Mouse (Mus musculus): ENCODE data around the gene Atg13. TPM values are rescaled to one million over a fixed set of nuclear protein-coding genes. Genes with fewer than 3 reads are reported as not detected.

Gene Atg13
- polyA plus RNA-seq, 1 experiment from 2014 or later: 36.1 TPM

- H3K36me3 ChIP-seq: no peaks in the 10 kb centered on the region
- no peaks in the 10 kb centered on the region for H3K9me3 ChIP-seq (replicated peaks)
- H3K9ac ChIP-seq: no peak overlapping the region
- H3K27me3 ChIP-seq: no peaks in the 10 kb centered on the region
- H3K4me3 ChIP-seq: no peak overlapping the region
- no peak overlapping the region for H3K27ac ChIP-seq
- no peak for ATAC-seq (ENCODE audit: low FRiP score)
- no peak overlapping the region for H3K4me2 ChIP-seq (replicated peaks)
- WGBS: 83% methylated on average over 5 of the region's 5 CpGs
- H3K4me1 ChIP-seq: no peaks in the 10 kb centered on the region
Measured at GRCm38 (mm10) chr2:91636727-91637338, 73.5 kb downstream of the Atg13 start.

GRCm38 (mm10) chr2:91636229-91636628 is 74.1 kb downstream of the Atg13 start, which contains the start of gene F2:
Gene F2 (minus strand): TSS chr2:91636414.
- Histone ChIP-seq H3K27me3 (no peaks in the 10 kb centered on the region), H3K4me1 (no peaks in the 10 kb centered on the region), H3K4me2 (replicated peaks) (no peak within 1 kb of the TSS), H3K4me3 (no peak within 1 kb of the TSS), H3K9me3 (replicated peaks) (no peaks in the 10 kb centered on the region), H3K9ac (no peak within 1 kb of the TSS), H3K36me3 (no peaks in the 10 kb centered on the region), H3K27ac (no peak within 1 kb of the TSS)
- ATAC-seq (ENCODE audit: low FRiP score): no peak
- 88% methylated on average over 8 of the region's 8 CpGs for WGBS

- ATAC-seq (ENCODE audit: low FRiP score): no peak
- Histone ChIP-seq H3K27ac (no peak overlapping the region), H3K4me2 (replicated peaks) (no peak overlapping the region), H3K27me3 (no peaks in the 10 kb centered on the region), H3K9me3 (replicated peaks) (no peaks in the 10 kb centered on the region), H3K4me3 (no peak overlapping the region), H3K4me1 (no peaks in the 10 kb centered on the region), H3K36me3 (no peaks in the 10 kb centered on the region), H3K9ac (no peak overlapping the region)
- 86% methylated on average over 11 of the region's 11 CpGs for WGBS
Measured at GRCm38 (mm10) chr2:91635486-91635885, 74.9 kb downstream of the Atg13 start.

- Histone ChIP-seq H3K4me3 (no peak overlapping the region), H3K4me2 (replicated peaks) (no peak overlapping the region), H3K27ac (no peak overlapping the region), H3K36me3 (no peaks in the 10 kb centered on the region), H3K4me1 (no peaks in the 10 kb centered on the region), H3K9me3 (replicated peaks) (no peaks in the 10 kb centered on the region), H3K27me3 (no peaks in the 10 kb centered on the region), H3K9ac (no peak overlapping the region)
- no peak for ATAC-seq (ENCODE audit: low FRiP score)
- WGBS: 81% methylated on average over 9 of the region's 9 CpGs
Measured at GRCm38 (mm10) chr2:91634841-91635240, 75.5 kb downstream of the Atg13 start.

- Histone ChIP-seq H3K27ac (no peak overlapping the region), H3K27me3 (no peaks in the 10 kb centered on the region), H3K9me3 (replicated peaks) (no peaks in the 10 kb centered on the region), H3K4me2 (replicated peaks) (no peak overlapping the region), H3K4me1 (no peaks in the 10 kb centered on the region), H3K4me3 (no peak overlapping the region), H3K36me3 (no peaks in the 10 kb centered on the region), H3K9ac (no peak overlapping the region)
- WGBS: 82% methylated on average over 12 of the region's 12 CpGs
- ATAC-seq (ENCODE audit: low FRiP score): no peak
Measured at GRCm38 (mm10) chr2:91633334-91633977, 76.9 kb downstream of the Atg13 start.

- Histone ChIP-seq H3K27ac (no peak overlapping the region), H3K4me3 (no peak overlapping the region), H3K9me3 (replicated peaks) (no peaks in the 10 kb centered on the region), H3K4me2 (replicated peaks) (no peak overlapping the region), H3K36me3 (no peaks in the 10 kb centered on the region), H3K27me3 (no peaks in the 10 kb centered on the region), H3K9ac (no peak overlapping the region), H3K4me1 (no peaks in the 10 kb centered on the region)
- 88% methylated on average over 5 of the region's 5 CpGs for WGBS
- ATAC-seq (ENCODE audit: low FRiP score): no peak
Measured at GRCm38 (mm10) chr2:91632316-91632715, 78.1 kb downstream of the Atg13 start.

- Histone ChIP-seq H3K9ac (no peak overlapping the region), H3K27me3 (no peaks in the 10 kb centered on the region), H3K36me3 (no peaks in the 10 kb centered on the region), H3K27ac (no peak overlapping the region), H3K4me3 (no peak overlapping the region), H3K4me2 (replicated peaks) (no peak overlapping the region), H3K4me1 (no peaks in the 10 kb centered on the region), H3K9me3 (replicated peaks) (no peaks in the 10 kb centered on the region)
- WGBS: 81% methylated on average over 5 of the region's 5 CpGs
- no peak for ATAC-seq (ENCODE audit: low FRiP score)
Measured at GRCm38 (mm10) chr2:91631826-91632225, 78.5 kb downstream of the Atg13 start.

- WGBS: 94% methylated on average over 12 of the region's 12 CpGs
- Histone ChIP-seq H3K4me3 (no peak overlapping the region), H3K4me1 (no peaks in the 10 kb centered on the region), H3K27ac (no peak overlapping the region), H3K4me2 (replicated peaks) (no peak overlapping the region), H3K9me3 (replicated peaks) (no peaks in the 10 kb centered on the region), H3K27me3 (no peaks in the 10 kb centered on the region), H3K9ac (no peak overlapping the region), H3K36me3 (no peaks in the 10 kb centered on the region)
- no peak for ATAC-seq (ENCODE audit: low FRiP score)
Measured at GRCm38 (mm10) chr2:91630384-91630783, 80.0 kb downstream of the Atg13 start.

- WGBS: 86% methylated on average over 18 of the region's 18 CpGs
- no peak overlapping the region for H3K27ac ChIP-seq
- no peaks in the 10 kb centered on the region for H3K4me1 ChIP-seq
- no peaks in the 10 kb centered on the region for H3K27me3 ChIP-seq
- H3K9ac ChIP-seq: no peak overlapping the region
- no peak overlapping the region for H3K4me2 ChIP-seq (replicated peaks)
- H3K4me3 ChIP-seq: no peak overlapping the region
- H3K9me3 ChIP-seq (replicated peaks): no peaks in the 10 kb centered on the region
- ATAC-seq (ENCODE audit: low FRiP score): no peak
- no peaks in the 10 kb centered on the region for H3K36me3 ChIP-seq
Measured at GRCm38 (mm10) chr2:91629682-91630081, 80.7 kb downstream of the Atg13 start.

GRCm38 (mm10) chr2:91628171-91628570 is 82.2 kb downstream of the Atg13 start:
- no peak overlapping the region for H3K4me2 ChIP-seq (replicated peaks)
- H3K4me1 ChIP-seq: no peaks in the 10 kb centered on the region
- no peaks in the 10 kb centered on the region for H3K27me3 ChIP-seq
- H3K36me3 ChIP-seq: peaks cover 6% of the 10 kb centered on the region; the same call in 1 of the 2 replicates
- H3K9me3 ChIP-seq (replicated peaks): no peaks in the 10 kb centered on the region
- no peak for ATAC-seq (ENCODE audit: low FRiP score)
- H3K9ac ChIP-seq: no peak overlapping the region
- H3K27ac ChIP-seq: no peak overlapping the region
- 92% methylated on average over 8 of the region's 8 CpGs for WGBS
- no peak overlapping the region for H3K4me3 ChIP-seq

- Histone ChIP-seq H3K36me3 (peaks cover 11% of the 10 kb centered on the region; the same call in 1 of the 2 replicates), H3K9ac (no peak overlapping the region; the same call in 1 of the 2 replicates), H3K4me2 (replicated peaks) (no peak overlapping the region), H3K9me3 (replicated peaks) (no peaks in the 10 kb centered on the region), H3K4me1 (no peaks in the 10 kb centered on the region), H3K4me3 (no peak overlapping the region), H3K27me3 (no peaks in the 10 kb centered on the region), H3K27ac (no peak overlapping the region)
- 79% methylated on average over 5 of the region's 5 CpGs for WGBS
- no peak for ATAC-seq (ENCODE audit: low FRiP score)
Measured at GRCm38 (mm10) chr2:91627486-91627885, 82.9 kb downstream of the Atg13 start.

Measured in hindbrain, embryonic 12.5 days (tissue).